Comparison of ENCODE assay signal across 10 mouse cellular contexts in the genomic region with DNA sequence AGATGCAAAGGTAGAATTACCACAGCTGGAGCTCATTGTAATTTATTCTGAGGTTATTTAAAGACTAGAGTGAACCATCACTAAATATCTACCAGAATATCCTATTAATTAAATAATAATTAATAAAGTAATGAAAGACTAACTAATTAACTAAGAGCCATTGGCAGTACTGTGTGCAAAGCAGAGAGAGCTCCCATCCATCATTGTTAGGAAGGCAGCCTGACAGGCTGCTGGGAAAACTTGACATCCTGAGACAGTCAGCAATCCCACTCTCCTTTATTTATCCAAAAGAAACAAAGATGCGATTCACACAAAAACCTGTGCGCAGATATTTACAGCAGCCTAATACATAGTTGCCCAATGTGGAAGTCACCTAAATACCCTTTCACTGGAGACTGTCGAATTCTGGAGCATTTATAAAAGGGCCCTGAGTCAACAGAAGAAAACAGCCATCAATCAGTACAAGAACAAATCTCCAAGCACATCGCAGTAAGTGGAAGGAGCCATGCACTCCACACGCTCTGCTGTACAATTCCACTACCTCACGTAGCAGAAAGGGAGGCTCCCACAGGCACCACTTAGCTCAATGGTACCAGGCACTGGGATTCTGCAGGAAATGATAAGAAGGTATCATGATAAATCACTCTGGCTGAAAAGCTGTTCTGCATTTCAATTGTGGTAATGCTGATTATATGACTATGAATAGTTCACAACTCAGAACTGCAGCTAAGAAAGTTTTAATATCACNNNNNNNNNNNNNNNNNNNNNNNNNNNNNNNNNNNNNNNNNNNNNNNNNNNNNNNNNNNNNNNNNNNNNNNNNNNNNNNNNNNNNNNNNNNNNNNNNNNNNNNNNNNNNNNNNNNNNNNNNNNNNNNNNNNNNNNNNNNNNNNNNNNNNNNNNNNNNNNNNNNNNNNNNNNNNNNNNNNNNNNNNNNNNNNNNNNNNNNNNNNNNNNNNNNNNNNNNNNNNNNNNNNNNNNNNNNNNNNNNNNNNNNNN. TPM values are rescaled to one million over a fixed set of nuclear protein-coding genes. Genes with fewer than 3 reads are reported as not detected.
A peak's percentile ranks its signal among the peaks of the same experiment; 100 is the strongest.
DNase-seq lines count a peak whose midpoint lies in the region; ATAC-seq and TF ChIP-seq lines count a peak whose summit lies in the region.
"Had no signal": no experiment of that assay in that cellular context is flagged by ENCODE, and none has a peak within 500 bp of the region (broad histone marks: within the 10 kb centered on the region; RNA-seq: fewer than 3 reads in every experiment).

No protein-coding gene starts in this region.

- H3K36me3 ChIP-seq in intestine, embryonic 14.5 days (ENCODE audit: control insufficient read depth, insufficient read depth, low read length), result no peaks in the 10 kb centered on the region
- no peaks in the 10 kb centered on the region for H3K36me3 ChIP-seq in intestine, postnatal 0 days (ENCODE audit: control insufficient read depth, insufficient read depth)
- H3K36me3 ChIP-seq in hindbrain, embryonic 16.5 days (ENCODE audit: control insufficient read depth, insufficient read depth, low read length), result no peaks in the 10 kb centered on the region
- no peaks in the 10 kb centered on the region for H3K36me3 ChIP-seq in neural tube, embryonic 15.5 days
- H3K36me3 ChIP-seq: liver, embryonic 15.5 days had no signal

- H3K4me3 ChIP-seq in intestine, embryonic 14.5 days (ENCODE audit: low read depth, low read length), result no peak overlapping the region
- no peak overlapping the region for H3K4me3 ChIP-seq in intestine, postnatal 0 days (ENCODE audit: low read depth, low read length)
- H3K4me3 ChIP-seq in hindbrain, embryonic 16.5 days (ENCODE audit: low read length), result no peak overlapping the region
- H3K4me3 ChIP-seq in neural tube, embryonic 15.5 days (replicated peaks), result no peak overlapping the region
- H3K4me3 ChIP-seq: liver, embryonic 15.5 days had no signal

- H3K9me3 ChIP-seq in intestine, embryonic 14.5 days (ENCODE audit: control insufficient read depth, low read length), result no peaks in the 10 kb centered on the region
- H3K9me3 ChIP-seq in intestine, postnatal 0 days (ENCODE audit: control insufficient read depth), result no peaks in the 10 kb centered on the region
- no peaks in the 10 kb centered on the region for H3K9me3 ChIP-seq in hindbrain, embryonic 16.5 days (ENCODE audit: control insufficient read depth, low read length)
- H3K9me3 ChIP-seq in neural tube, embryonic 15.5 days (replicated peaks), result no peaks in the 10 kb centered on the region
- H3K9me3 ChIP-seq: liver, embryonic 15.5 days had no signal

- no peak for TF ChIP-seq CTCF in intestine, postnatal 0 days (IDR thresholded peaks at IDR 0.05; ENCODE audit: low read depth)

- ATAC-seq in intestine, embryonic 14.5 days (replicated peaks; ENCODE audit: low FRiP score, low TSS enrichment, low read depth), result 0 out of 2 replicates have a peak, but pooled peaks have one; percentile 53
- ATAC-seq in intestine, postnatal 0 days, result no peak
- ATAC-seq in hindbrain, embryonic 16.5 days, result peak; percentile 83
- peak; percentile 83 for ATAC-seq in neural tube, embryonic 15.5 days (ENCODE audit: low FRiP score)

- peak overlapping the region; percentile 25 for H3K4me2 ChIP-seq in intestine, embryonic 14.5 days (ENCODE audit: low read length)
- no peak overlapping the region for H3K4me2 ChIP-seq in intestine, postnatal 0 days (replicated peaks; ENCODE audit: low read depth)
- H3K4me2 ChIP-seq in hindbrain, embryonic 16.5 days (ENCODE audit: low read length), result no peak overlapping the region
- peak overlapping the region; percentile 9; the same call in 1 of the 2 replicates for H3K4me2 ChIP-seq in neural tube, embryonic 15.5 days
- H3K4me2 ChIP-seq: liver, embryonic 15.5 days had no signal

- peaks cover 13% of the 10 kb centered on the region for H3K4me1 ChIP-seq in intestine, embryonic 14.5 days (replicated peaks; ENCODE audit: control insufficient read depth, insufficient read depth, low read length)
- no peaks in the 10 kb centered on the region for H3K4me1 ChIP-seq in intestine, postnatal 0 days (replicated peaks; ENCODE audit: control insufficient read depth, insufficient read depth, low read length)
- no peaks in the 10 kb centered on the region for H3K4me1 ChIP-seq in hindbrain, embryonic 16.5 days (ENCODE audit: control insufficient read depth, insufficient read depth, low read depth, low read length)
- H3K4me1 ChIP-seq in neural tube, embryonic 15.5 days, result peaks cover 18% of the 10 kb centered on the region
- H3K4me1 ChIP-seq: liver, embryonic 15.5 days had no signal

- peak; percentile 47 for DNase-seq in intestine, embryonic 14.5 days (ENCODE audit: low spot score)
- peak; percentile 51 for DNase-seq in embryo, embryonic 11 days
- DNase-seq in spleen, postnatal 4 days (ENCODE audit: low spot score in 2 of 2), result no peak
- DNase-seq in adrenal gland, adult 2 months, result no peak
- DNase-seq: cerebellum, adult 9-11 months; kidney, adult 2 months had no signal

- H3K27me3 ChIP-seq in intestine, embryonic 14.5 days (replicated peaks; ENCODE audit: control insufficient read depth, insufficient read depth, low read length), result no peaks in the 10 kb centered on the region
- no peaks in the 10 kb centered on the region for H3K27me3 ChIP-seq in intestine, postnatal 0 days (replicated peaks; ENCODE audit: control insufficient read depth, insufficient read depth, low read length)
- no peaks in the 10 kb centered on the region for H3K27me3 ChIP-seq in hindbrain, embryonic 16.5 days (replicated peaks; ENCODE audit: control insufficient read depth, insufficient read depth, low read length)
- no peaks in the 10 kb centered on the region for H3K27me3 ChIP-seq in neural tube, embryonic 15.5 days (replicated peaks)
- H3K27me3 ChIP-seq: liver, embryonic 15.5 days had no signal

- peak overlapping the region; percentile 77 for H3K27ac ChIP-seq in intestine, embryonic 14.5 days (ENCODE audit: low read depth)
- no peak overlapping the region for H3K27ac ChIP-seq in intestine, postnatal 0 days (ENCODE audit: low read depth, low read length)
- H3K27ac ChIP-seq in hindbrain, embryonic 16.5 days (ENCODE audit: low read depth, low read length), result no peak overlapping the region
- H3K27ac ChIP-seq in neural tube, embryonic 15.5 days (replicated peaks), result peak overlapping the region; percentile 63
- H3K27ac ChIP-seq: liver, embryonic 15.5 days had no signal

- H3K9ac ChIP-seq in intestine, embryonic 14.5 days (ENCODE audit: low read length), result no peak overlapping the region
- H3K9ac ChIP-seq in intestine, postnatal 0 days (ENCODE audit: low read depth, low read length), result no peak overlapping the region
- no peak overlapping the region for H3K9ac ChIP-seq in hindbrain, embryonic 16.5 days (ENCODE audit: low read depth, low read length)
- no peak overlapping the region for H3K9ac ChIP-seq in neural tube, embryonic 15.5 days (replicated peaks)
- H3K9ac ChIP-seq: liver, embryonic 15.5 days had no signal

- WGBS in intestine, embryonic 14.5 days, result 8% methylated on average over 6 of the region's 6 CpGs
- WGBS in intestine, postnatal 0 days, result 25% methylated on average over 6 of the region's 6 CpGs
- WGBS in hindbrain, embryonic 16.5 days, result 30% methylated on average over 6 of the region's 6 CpGs
- WGBS in neural tube, embryonic 15.5 days, result 29% methylated on average over 6 of the region's 6 CpGs

RNA-seq across cellular contexts. Expression of a gene that starts 15.7 kb away (rescaled TPM):
- 1.8 and 2.3 TPM in 2 replicates for polyA plus RNA-seq in intestine, embryonic 14.5 days (2014; fragmentation: Nextera tagmentation; extraction: Ambion mirVana)
- polyA plus RNA-seq in intestine, postnatal 0 days (2015; fragmentation: Nextera tagmentation; extraction: Ambion mirVana), result 0.17 and 0.34 TPM in 2 replicates
- polyA plus RNA-seq in hindbrain, embryonic 16.5 days (2015; fragmentation: Nextera tagmentation; extraction: Ambion mirVana), result 6.0 and 6.5 TPM in 2 replicates
- polyA plus RNA-seq in neural tube, embryonic 15.5 days (2015; fragmentation: Nextera tagmentation; extraction: Ambion mirVana), result 6.6 and 8.6 TPM in 2 replicates
- total RNA-seq in adrenal gland, adult 2 months (2021), result 1 to 10 TPM in 1 of 2 experiments, under 1 TPM in 1; 0.43 to 1.8 TPM
- 0.13 and 0.25 TPM in 2 replicates for polyA plus RNA-seq in adrenal gland, adult 2 months (2012; rRNA removed)

Comparison
In these comparisons a context has a peak if more than half of its experiments do, and no peak if none do; other contexts are left out.
1. H3K27ac ChIP-seq: peak in intestine, embryonic 14.5 days (single experiment) and neural tube, embryonic 15.5 days (single experiment); none in intestine, postnatal 0 days (single experiment) and hindbrain, embryonic 16.5 days (single experiment).
2. H3K4me2 ChIP-seq: peak in intestine, embryonic 14.5 days (single experiment) and neural tube, embryonic 15.5 days (single experiment); none in intestine, postnatal 0 days (single experiment) and hindbrain, embryonic 16.5 days (single experiment).
3. DNase-seq: peak in intestine, embryonic 14.5 days (single experiment) and embryo, embryonic 11 days (single experiment); none in spleen, postnatal 4 days (0 of 2) and adrenal gland, adult 2 months (single experiment).